Mouse (Mus musculus): ENCODE measurements around the gene Sytl1. TPM values are rescaled to one million over a fixed set of nuclear protein-coding genes. Genes with fewer than 3 reads are reported as not detected.

Gene Sytl1
- polyA plus RNA-seq, 1 experiment from 2014 or later = 0.92 TPM

- H3K27ac ChIP-seq (replicated peaks) = no peak overlapping the region
- peak overlapping the region; percentile 35 for H3K4me2 ChIP-seq
- H3K4me1 ChIP-seq (replicated peaks) = peaks cover 15% of the 10 kb centered on the region
- peaks cover 31% of the 10 kb centered on the region for H3K36me3 ChIP-seq (replicated peaks)
- no peak overlapping the region; the same call in 1 of the 2 replicates for H3K4me3 ChIP-seq (replicated peaks)
- WGBS (ENCODE audit: insufficient replicate concordance) = 38% methylated on average over 7 of the region's 7 CpGs
- peaks cover 13% of the 10 kb centered on the region for H3K27me3 ChIP-seq
- no peaks in the 10 kb centered on the region for H3K9me3 ChIP-seq (replicated peaks)
- no peak overlapping the region for H3K9ac ChIP-seq
- ATAC-seq (ENCODE audit: insufficient read depth) = no peak
Observed at GRCm38 (mm10) chr4:133262375-133262765, 543 bp downstream of the Sytl1 start.

- no peaks in the 10 kb centered on the region for H3K9me3 ChIP-seq (replicated peaks)
- H3K27me3 ChIP-seq = peaks cover 18% of the 10 kb centered on the region
- H3K36me3 ChIP-seq (replicated peaks) = peaks cover 25% of the 10 kb centered on the region
- peaks cover 16% of the 10 kb centered on the region for H3K4me1 ChIP-seq (replicated peaks)
- H3K9ac ChIP-seq = no peak overlapping the region
- WGBS (ENCODE audit: insufficient replicate concordance) = 44% methylated on average over 10 of the region's 10 CpGs
- no peak overlapping the region for H3K27ac ChIP-seq (replicated peaks)
- no peak for ATAC-seq (ENCODE audit: insufficient read depth)
- H3K4me2 ChIP-seq = peak overlapping the region; percentile 35
- H3K4me3 ChIP-seq (replicated peaks) = no peak overlapping the region
Observed at GRCm38 (mm10) chr4:133261641-133262374, 1.1 kb downstream of the Sytl1 start.

- WGBS (ENCODE audit: insufficient replicate concordance) = 63% methylated on average over 12 of the region's 12 CpGs
- no peak overlapping the region for H3K4me3 ChIP-seq (replicated peaks)
- peaks cover 48% of the 10 kb centered on the region for H3K27me3 ChIP-seq
- no peaks in the 10 kb centered on the region for H3K9me3 ChIP-seq (replicated peaks)
- H3K9ac ChIP-seq = no peak overlapping the region
- H3K4me2 ChIP-seq = no peak overlapping the region
- ATAC-seq (ENCODE audit: insufficient read depth) = 0 out of 2 replicates have a peak, but pooled peaks have one; percentile 22
- H3K36me3 ChIP-seq (replicated peaks) = no peaks in the 10 kb centered on the region
- no peak overlapping the region for H3K27ac ChIP-seq (replicated peaks)
- peaks cover 17% of the 10 kb centered on the region for H3K4me1 ChIP-seq (replicated peaks)
Observed at GRCm38 (mm10) chr4:133257798-133258408, 5.0 kb downstream of the Sytl1 start.

GRCm38 (mm10) chr4:133257230-133257629 lies 5.7 kb downstream of the Sytl1 start:
- H3K27me3 ChIP-seq = peaks cover 54% of the 10 kb centered on the region
- H3K36me3 ChIP-seq (replicated peaks) = no peaks in the 10 kb centered on the region
- no peak overlapping the region for H3K4me3 ChIP-seq (replicated peaks)
- no peak overlapping the region for H3K9ac ChIP-seq
- peak overlapping the region; percentile 15; the same call in 1 of the 2 replicates for H3K4me2 ChIP-seq
- H3K27ac ChIP-seq (replicated peaks) = no peak overlapping the region
- no peaks in the 10 kb centered on the region for H3K9me3 ChIP-seq (replicated peaks)
- H3K4me1 ChIP-seq (replicated peaks) = peaks cover 12% of the 10 kb centered on the region; the same call in 1 of the 2 replicates
- no peak for ATAC-seq (ENCODE audit: insufficient read depth)
- WGBS (ENCODE audit: insufficient replicate concordance) = 42% methylated on average over 12 of the region's 12 CpGs

- Histone ChIP-seq H3K27ac (replicated peaks) (no peak overlapping the region), H3K36me3 (replicated peaks) (no peaks in the 10 kb centered on the region), H3K9ac (no peak overlapping the region), H3K27me3 (peaks cover 59% of the 10 kb centered on the region), H3K9me3 (replicated peaks) (no peaks in the 10 kb centered on the region), H3K4me3 (replicated peaks) (no peak overlapping the region), H3K4me1 (replicated peaks) (peaks cover 10% of the 10 kb centered on the region; the same call in 1 of the 2 replicates), H3K4me2 (peak overlapping the region; percentile 15; the same call in 1 of the 2 replicates)
- ATAC-seq (ENCODE audit: insufficient read depth) = no peak
- WGBS (ENCODE audit: insufficient replicate concordance) = 35% methylated on average over 24 of the region's 24 CpGs
Observed at GRCm38 (mm10) chr4:133256820-133257219, 6.1 kb downstream of the Sytl1 start.

GRCm38 (mm10) chr4:133255392-133255791 lies 7.5 kb downstream of the Sytl1 start:
- H3K9ac ChIP-seq = no peak overlapping the region
- H3K9me3 ChIP-seq (replicated peaks) = no peaks in the 10 kb centered on the region
- no peaks in the 10 kb centered on the region for H3K36me3 ChIP-seq (replicated peaks)
- no peak overlapping the region for H3K4me2 ChIP-seq
- H3K4me1 ChIP-seq (replicated peaks) = peaks cover 17% of the 10 kb centered on the region
- ATAC-seq (ENCODE audit: insufficient read depth) = no peak
- H3K27me3 ChIP-seq = peaks cover 73% of the 10 kb centered on the region
- WGBS (ENCODE audit: insufficient replicate concordance) = 59% methylated on average over 6 of the region's 6 CpGs
- no peak overlapping the region for H3K27ac ChIP-seq (replicated peaks)
- H3K4me3 ChIP-seq (replicated peaks) = no peak overlapping the region

GRCm38 (mm10) chr4:133253412-133253811 lies 9.5 kb downstream of the Sytl1 start:
- ATAC-seq (ENCODE audit: insufficient read depth) = no peak
- no peaks in the 10 kb centered on the region for H3K36me3 ChIP-seq (replicated peaks)
- H3K4me1 ChIP-seq (replicated peaks) = peaks cover 36% of the 10 kb centered on the region
- no peak overlapping the region for H3K4me2 ChIP-seq
- H3K4me3 ChIP-seq (replicated peaks) = no peak overlapping the region
- WGBS (ENCODE audit: insufficient replicate concordance) = 81% methylated on average over 12 of the region's 12 CpGs
- H3K27ac ChIP-seq (replicated peaks) = no peak overlapping the region
- H3K27me3 ChIP-seq = peaks cover 83% of the 10 kb centered on the region
- no peak overlapping the region for H3K9ac ChIP-seq
- H3K9me3 ChIP-seq (replicated peaks) = no peaks in the 10 kb centered on the region

GRCm38 (mm10) chr4:133252089-133252488 lies 10.8 kb downstream of the Sytl1 start:
- no peak for ATAC-seq (ENCODE audit: insufficient read depth)
- H3K4me2 ChIP-seq = no peak overlapping the region
- H3K27ac ChIP-seq (replicated peaks) = no peak overlapping the region
- 56% methylated on average over 4 of the region's 4 CpGs for WGBS (ENCODE audit: insufficient replicate concordance)
- H3K9me3 ChIP-seq (replicated peaks) = no peaks in the 10 kb centered on the region
- peaks cover 50% of the 10 kb centered on the region for H3K4me1 ChIP-seq (replicated peaks)
- H3K27me3 ChIP-seq = peaks cover 86% of the 10 kb centered on the region
- no peaks in the 10 kb centered on the region for H3K36me3 ChIP-seq (replicated peaks)
- H3K4me3 ChIP-seq (replicated peaks) = no peak overlapping the region
- no peak overlapping the region for H3K9ac ChIP-seq

- WGBS (ENCODE audit: insufficient replicate concordance) = 40% methylated on average over 31 of the region's 31 CpGs
- Histone ChIP-seq H3K4me2 (peak overlapping the region; percentile 41), H3K27ac (replicated peaks) (no peak overlapping the region), H3K9ac (no peak overlapping the region), H3K9me3 (replicated peaks) (no peaks in the 10 kb centered on the region), H3K4me1 (replicated peaks) (peaks cover 52% of the 10 kb centered on the region), H3K36me3 (replicated peaks) (no peaks in the 10 kb centered on the region), H3K27me3 (peaks cover 86% of the 10 kb centered on the region), H3K4me3 (replicated peaks) (0 out of 2 replicates have a peak overlapping the region, but pooled peaks have one; percentile 11)
- no peak for ATAC-seq (ENCODE audit: insufficient read depth)
Observed at GRCm38 (mm10) chr4:133251214-133251613, 11.7 kb downstream of the Sytl1 start.

- no peaks in the 10 kb centered on the region for H3K9me3 ChIP-seq (replicated peaks)
- no peak overlapping the region for H3K9ac ChIP-seq
- no peak overlapping the region for H3K27ac ChIP-seq (replicated peaks)
- peaks cover 82% of the 10 kb centered on the region for H3K27me3 ChIP-seq
- H3K4me1 ChIP-seq (replicated peaks) = peaks cover 52% of the 10 kb centered on the region
- 11% methylated on average over 22 of the region's 22 CpGs for WGBS (ENCODE audit: insufficient replicate concordance)
- H3K4me2 ChIP-seq = peak overlapping the region; percentile 41
- no peak overlapping the region for H3K4me3 ChIP-seq (replicated peaks)
- H3K36me3 ChIP-seq (replicated peaks) = no peaks in the 10 kb centered on the region
- ATAC-seq (ENCODE audit: insufficient read depth) = no peak
Observed at GRCm38 (mm10) chr4:133250609-133251008, 12.3 kb downstream of the Sytl1 start.

GRCm38 (mm10) chr4:133247806-133248449 lies 15.0 kb downstream of the Sytl1 start:
- Histone ChIP-seq H3K27me3 (peaks cover 78% of the 10 kb centered on the region), H3K4me3 (replicated peaks) (peak overlapping the region; percentile 17), H3K4me2 (peak overlapping the region; percentile 59), H3K36me3 (replicated peaks) (no peaks in the 10 kb centered on the region), H3K4me1 (replicated peaks) (peaks cover 76% of the 10 kb centered on the region), H3K9ac (peak overlapping the region; percentile 19; the same call in 1 of the 2 replicates), H3K27ac (replicated peaks) (peak overlapping the region; percentile 82), H3K9me3 (replicated peaks) (no peaks in the 10 kb centered on the region)
- ATAC-seq (ENCODE audit: insufficient read depth) = peak; percentile 95
- 23% methylated on average over 13 of the region's 13 CpGs for WGBS (ENCODE audit: insufficient replicate concordance)
